Mouse (Mus musculus) kidney, postnatal 0 days (tissue): ENCODE results near the gene C2cd4d. TPM values are rescaled to one million over a fixed set of nuclear protein-coding genes. Genes with fewer than 3 reads are reported as not detected.

Experiments
- ATAC-seq: fragments of 200-750 bp; cut with Nextera tagmentation; replicated peaks from 2 replicates; pipeline ENCODE4 v1.8.0; 2017; ENCODE audit warnings: low read depth, moderate number of reproducible peaks, moderate TSS enrichment, moderate library complexity; ENCODE audit not compliant: low FRiP score
- DNase-seq: peaks from one replicate; pipeline ENCODE4 v3.0.0-alpha.2; 2016; ENCODE audit warnings: low spot score
- H3K27ac ChIP-seq: fragments of 300-500 bp; sonication (generic); 2 replicates; pipeline ENCODE4 v1.5.1; 2014; ENCODE audit warnings: mild to moderate bottlenecking
- H3K27me3 ChIP-seq: fragments of 300-500 bp; sonication (generic); 2 replicates; pipeline ENCODE4 v1.6.1; 2014; ENCODE audit warnings: low read length, mixed read lengths; ENCODE audit not compliant: insufficient read depth
- H3K36me3 ChIP-seq: fragments of 300-500 bp; sonication (generic); 2 replicates; pipeline ENCODE4 v1.6.1; 2014; ENCODE audit warnings: low read length, mixed read lengths; ENCODE audit not compliant: insufficient read depth
- H3K4me1 ChIP-seq: fragments of 300-500 bp; sonication (generic); replicated peaks from 2 replicates; pipeline ENCODE4 v1.6.1; 2014; ENCODE audit warnings: antibody characterized with exemption, low read length, mixed read lengths; ENCODE audit not compliant: insufficient read depth
- H3K4me2 ChIP-seq: fragments of 300-500 bp; sonication (generic); 2 replicates; pipeline ENCODE4 v1.6.1; 2014; ENCODE audit warnings: mild to moderate bottlenecking, low read length, moderate library complexity, mixed read lengths
- H3K4me3 ChIP-seq: fragments of 300-500 bp; sonication (generic); replicated peaks from 2 replicates; pipeline ENCODE4 v1.5.1; 2014; ENCODE audit warnings: low read depth, low read length
- H3K9ac ChIP-seq: fragments of 300-500 bp; sonication (generic); 2 replicates; pipeline ENCODE4 v1.6.1; 2014; ENCODE audit warnings: low read depth, low read length
- H3K9me3 ChIP-seq: fragments of 300-500 bp; sonication (generic); replicated peaks from 2 replicates; pipeline ENCODE4 v1.6.1; 2016; ENCODE audit warnings: low read length, inconsistent platforms, mixed read lengths
- CTCF ChIP-seq: IDR thresholded peaks from 2 replicates; pipeline ENCODE4 v1.5.1; 2016; ENCODE audit warnings: antibody characterized with exemption, low read depth, mild to moderate bottlenecking, moderate library complexity
- WGBS: fragments of 180-500 bp; shearing (Covaris S2); extraction: QIAGEN DNeasy Blood & Tissue Kit; methylation state at CpG from one replicate; pipeline ENCODE4 v1.1.7; 2014; 5-methylcytosine and 5-hydroxymethylcytosine counted together
- polyA plus RNA-seq: library from polyadenylated mRNA; unstranded; fragments of >200 nt; fragmentation: Nextera tagmentation; extraction: Ambion mirVana; gene quantifications from 2 replicates; pipeline ENCODE4 v1.2.1, GENCODE M21; 2015

C2cd4d gene
- polyA plus RNA-seq, 1 experiment from 2014 or later = 0.75 TPM

DNA sequence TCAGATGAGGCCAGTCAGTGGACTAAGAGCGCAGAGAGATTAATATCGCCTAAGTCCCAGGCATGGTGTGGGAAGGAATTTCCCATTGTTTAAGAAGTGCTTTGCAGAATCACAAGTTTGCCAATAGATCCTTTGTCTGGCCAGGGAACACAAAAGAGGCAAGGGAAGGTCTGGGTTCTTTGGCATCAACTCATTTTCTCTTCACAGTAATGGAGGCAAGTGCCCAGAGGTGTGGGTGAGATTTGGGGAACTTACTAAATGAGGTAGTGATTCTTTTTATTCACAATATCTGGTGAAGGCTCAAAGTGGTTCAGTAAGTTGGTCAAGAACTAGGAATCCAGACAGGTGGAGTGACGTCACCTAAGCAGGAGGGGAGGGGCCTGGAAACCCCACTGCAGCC is 17.3 kb upstream of the C2cd4d start:
- no peak for ATAC-seq
- H3K4me1 ChIP-seq = no peaks in the 10 kb centered on the region
- no peak for DNase-seq
- no peak overlapping the region for H3K9ac ChIP-seq
- WGBS = 66% methylated on average over 3 of the region's 3 CpGs
- no peak for TF ChIP-seq CTCF
- H3K36me3 ChIP-seq = no peaks in the 10 kb centered on the region
- H3K4me3 ChIP-seq = no peak overlapping the region
- no peaks in the 10 kb centered on the region for H3K9me3 ChIP-seq
- H3K27me3 ChIP-seq = no peaks in the 10 kb centered on the region
- no peak overlapping the region for H3K4me2 ChIP-seq
- H3K27ac ChIP-seq = no peak overlapping the region

DNA sequence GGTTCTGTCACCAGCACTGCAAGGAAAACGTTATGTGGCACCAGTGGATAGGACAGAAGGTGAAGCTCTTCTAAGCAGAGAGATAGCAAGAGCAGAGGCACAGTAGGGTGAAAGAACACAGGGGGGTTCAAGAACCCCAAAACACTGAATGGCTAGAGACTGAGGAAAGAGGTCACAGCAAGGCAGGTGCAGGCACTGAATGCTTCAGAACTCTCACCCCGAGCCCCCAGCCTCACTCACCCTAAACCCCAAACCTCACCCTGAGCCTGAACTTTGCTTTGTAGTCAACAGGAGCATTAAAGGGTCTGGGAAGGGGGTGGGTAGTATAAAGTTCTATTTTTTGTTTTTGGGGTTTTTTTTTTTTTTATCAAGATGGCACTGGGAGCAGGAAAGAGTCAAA is 14.1 kb upstream of the C2cd4d start:
- Histone ChIP-seq H3K4me1 (no peaks in the 10 kb centered on the region), H3K9me3 (no peaks in the 10 kb centered on the region), H3K4me2 (no peak overlapping the region), H3K9ac (no peak overlapping the region), H3K27ac (no peak overlapping the region), H3K4me3 (no peak overlapping the region), H3K27me3 (no peaks in the 10 kb centered on the region), H3K36me3 (no peaks in the 10 kb centered on the region)
- TF ChIP-seq CTCF = no peak
- ATAC-seq (no peak), DNase-seq (no peak)
- 76% methylated on average over 2 of the region's 2 CpGs for WGBS

- peaks cover 10% of the 10 kb centered on the region; the same call in 1 of the 2 replicates for H3K27me3 ChIP-seq
- 4% methylated on average over 1 of the region's 1 CpGs for WGBS
- peak; percentile 54 for TF ChIP-seq CTCF
- no peaks in the 10 kb centered on the region for H3K9me3 ChIP-seq
- DNase-seq = no peak
- H3K27ac ChIP-seq = no peak overlapping the region
- no peak for ATAC-seq
- H3K36me3 ChIP-seq = no peaks in the 10 kb centered on the region
- peaks cover 12% of the 10 kb centered on the region; the same call in 1 of the 2 replicates for H3K4me1 ChIP-seq
- H3K4me2 ChIP-seq = no peak overlapping the region
- H3K4me3 ChIP-seq = no peak overlapping the region
- H3K9ac ChIP-seq = no peak overlapping the region
Observed at GRCm38 (mm10) chr3:94360812-94361211, 1.4 kb upstream of the C2cd4d start.

DNA sequence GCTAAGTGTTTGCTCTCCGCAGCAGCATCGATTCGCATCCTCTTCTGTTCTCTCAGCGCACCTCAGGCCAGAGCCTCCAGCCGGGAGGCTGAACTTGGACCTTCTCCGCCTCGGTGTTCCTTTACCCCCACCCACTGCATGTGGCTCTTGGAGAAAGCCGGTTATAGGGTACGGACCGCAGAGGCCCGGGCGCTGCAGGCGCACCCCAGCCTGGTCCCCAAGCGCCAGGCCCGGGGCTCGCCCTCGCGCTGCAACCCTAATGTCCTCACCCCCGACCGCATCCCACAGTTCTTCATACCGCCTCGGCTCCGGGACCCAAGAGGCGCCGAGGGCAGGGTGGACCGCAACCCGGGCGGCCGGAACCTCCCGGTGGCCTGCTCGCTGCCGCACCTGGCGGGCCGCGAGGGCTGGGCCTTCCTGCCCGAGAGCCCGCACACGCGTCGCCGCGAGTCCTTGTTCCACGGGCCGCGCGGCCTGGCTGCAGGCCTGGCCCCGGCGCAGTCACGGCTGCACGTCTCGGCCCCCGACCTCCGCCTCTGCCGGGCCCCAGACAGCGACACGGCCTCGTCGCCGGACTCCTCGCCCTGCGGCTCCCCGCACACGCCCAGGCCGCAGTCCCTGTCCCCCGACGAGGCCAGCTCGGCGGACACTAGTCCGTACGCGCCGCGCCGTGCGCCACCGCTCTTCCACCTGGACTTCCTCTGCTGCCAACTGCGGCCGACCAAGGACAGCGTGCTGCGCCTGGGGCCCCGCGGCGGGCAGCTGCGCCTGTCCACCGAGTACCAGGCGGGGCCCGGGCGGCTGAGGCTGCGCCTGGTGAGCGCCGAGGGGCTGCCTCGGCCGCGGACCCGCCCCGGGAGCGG is 1.3 kb downstream of the C2cd4d start:
- Histone ChIP-seq H3K9ac (peak overlapping the region; percentile 70), H3K4me2 (peak overlapping the region; percentile 93), H3K4me1 (peaks cover 12% of the 10 kb centered on the region; the same call in 1 of the 2 replicates), H3K36me3 (no peaks in the 10 kb centered on the region), H3K27ac (no peak overlapping the region), H3K27me3 (peaks cover 10% of the 10 kb centered on the region; the same call in 1 of the 2 replicates), H3K4me3 (peak overlapping the region; percentile 47), H3K9me3 (no peaks in the 10 kb centered on the region)
- peak; percentile 57 for ATAC-seq
- TF ChIP-seq CTCF = no peak
- peak; percentile 49 for DNase-seq
- WGBS = 5% methylated on average over 95 of the region's 97 CpGs

- Histone ChIP-seq H3K9ac (peak overlapping the region; percentile 70), H3K4me3 (peak overlapping the region; percentile 47), H3K4me1 (peaks cover 12% of the 10 kb centered on the region; the same call in 1 of the 2 replicates), H3K36me3 (no peaks in the 10 kb centered on the region), H3K27ac (no peak overlapping the region), H3K4me2 (peak overlapping the region; percentile 93), H3K9me3 (no peaks in the 10 kb centered on the region), H3K27me3 (peaks cover 10% of the 10 kb centered on the region; the same call in 1 of the 2 replicates)
- WGBS = 5% methylated on average over 16 of the region's 23 CpGs
- ATAC-seq = peak; percentile 9; the same call in 1 of the 2 replicates
- TF ChIP-seq CTCF = no peak
- DNase-seq = no peak
Observed at GRCm38 (mm10) chr3:94364154-94364526, 1.9 kb downstream of the C2cd4d start.

- ATAC-seq (0 out of 2 replicates have a peak, but pooled peaks have one; percentile 14), DNase-seq (peak; percentile 85)
- WGBS = 16% methylated on average over 3 of the region's 3 CpGs
- Histone ChIP-seq H3K9ac (no peak overlapping the region), H3K9me3 (no peaks in the 10 kb centered on the region), H3K4me3 (no peak overlapping the region), H3K36me3 (no peaks in the 10 kb centered on the region), H3K27ac (no peak overlapping the region), H3K4me2 (no peak overlapping the region), H3K4me1 (peaks cover 12% of the 10 kb centered on the region; the same call in 1 of the 2 replicates), H3K27me3 (peaks cover 10% of the 10 kb centered on the region; the same call in 1 of the 2 replicates)
- TF ChIP-seq CTCF = peak; percentile 93
Observed at GRCm38 (mm10) chr3:94366761-94367160, 4.5 kb downstream of the C2cd4d start.
